ENCODE assay signal across 28 mouse cellular contexts in the genomic region with DNA sequence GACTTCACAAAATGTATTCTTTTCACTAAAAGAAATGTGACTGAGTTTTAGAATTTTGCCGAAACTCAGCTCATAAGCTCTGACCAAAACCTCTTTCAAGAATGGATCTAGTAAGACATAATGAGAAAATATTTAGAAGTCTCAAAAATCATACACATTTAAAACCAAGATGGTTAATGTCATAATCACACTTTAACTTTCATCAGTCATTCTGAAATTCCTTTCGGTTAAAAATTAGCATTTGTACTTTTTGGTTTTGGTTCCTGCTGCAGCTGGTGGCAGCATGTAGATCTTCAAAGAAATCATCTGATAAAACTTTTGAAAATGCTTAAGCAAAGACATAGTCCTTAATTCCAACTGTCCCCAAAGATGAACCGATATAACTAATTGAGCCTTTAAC.
"Had no signal": no experiment of that assay in that cellular context is flagged by ENCODE, and none has a peak within 500 bp of the region (broad histone marks: within the 10 kb centered on the region; RNA-seq: fewer than 3 reads in every experiment).

No protein-coding gene starts in this region.

- ATAC-seq: forebrain, embryonic 13.5 days; forebrain, embryonic 14.5 days; forebrain, embryonic 15.5 days; forebrain, embryonic 16.5 days; forebrain, postnatal 0 days had no signal

- H3K9ac ChIP-seq: embryonic facial prominence, embryonic 12.5 days; embryonic facial prominence, embryonic 13.5 days; embryonic facial prominence, embryonic 15.5 days; forebrain, embryonic 12.5 days; forebrain, embryonic 13.5 days; forebrain, embryonic 15.5 days; forebrain, postnatal 0 days had no signal

- H3K4me1 ChIP-seq: embryonic facial prominence, embryonic 10.5 days; embryonic facial prominence, embryonic 12.5 days; embryonic facial prominence, embryonic 13.5 days; embryonic facial prominence, embryonic 15.5 days; forebrain, embryonic 10.5 days; forebrain, embryonic 12.5 days; forebrain, embryonic 13.5 days; forebrain, embryonic 15.5 days had no signal

- H3K4me2 ChIP-seq: embryonic facial prominence, embryonic 12.5 days; embryonic facial prominence, embryonic 13.5 days; embryonic facial prominence, embryonic 15.5 days; forebrain, embryonic 12.5 days; forebrain, embryonic 13.5 days; forebrain, embryonic 15.5 days had no signal

- DNase-seq: cerebellum, adult 8-10 months; cerebellum, adult 9-10 months; cerebellum, adult 9-11 months; cerebellum, postnatal 10 days; cerebellum, postnatal 14 days; cerebellum, postnatal 25 days; cerebellum, postnatal 36 days; embryo, embryonic 11 days; forebrain, postnatal 0 days; gastrocnemius, adult 2 months; gastrocnemius, postnatal 10 days; gastrocnemius, postnatal 14 days; gastrocnemius, postnatal 25 days; gastrocnemius, postnatal 36 days; heart, adult 11 months; heart, adult 18-20 months; heart, adult 2 months had no signal

- H3K36me3 ChIP-seq: embryonic facial prominence, embryonic 10.5 days; embryonic facial prominence, embryonic 12.5 days; embryonic facial prominence, embryonic 13.5 days; embryonic facial prominence, embryonic 15.5 days; forebrain, embryonic 10.5 days; forebrain, embryonic 12.5 days; forebrain, embryonic 15.5 days had no signal

- H3K9me3 ChIP-seq: embryonic facial prominence, embryonic 10.5 days; embryonic facial prominence, embryonic 12.5 days; embryonic facial prominence, embryonic 13.5 days; embryonic facial prominence, embryonic 15.5 days; forebrain, embryonic 10.5 days; forebrain, embryonic 12.5 days; forebrain, embryonic 13.5 days; forebrain, embryonic 15.5 days had no signal

- H3K27me3 ChIP-seq: embryonic facial prominence, embryonic 12.5 days; embryonic facial prominence, embryonic 13.5 days; embryonic facial prominence, embryonic 15.5 days; forebrain, embryonic 12.5 days; forebrain, embryonic 13.5 days; forebrain, embryonic 15.5 days had no signal

- H3K4me3 ChIP-seq: embryonic facial prominence, embryonic 10.5 days; embryonic facial prominence, embryonic 12.5 days; embryonic facial prominence, embryonic 13.5 days; embryonic facial prominence, embryonic 15.5 days; erythroblast, embryonic 14.5 days; forebrain, embryonic 10.5 days; forebrain, embryonic 12.5 days; forebrain, embryonic 13.5 days; forebrain, embryonic 15.5 days; gastrocnemius, adult 2 months; heart, adult 2 months had no signal

- H3K27ac ChIP-seq: embryonic facial prominence, embryonic 10.5 days; embryonic facial prominence, embryonic 12.5 days; embryonic facial prominence, embryonic 13.5 days; embryonic facial prominence, embryonic 15.5 days; forebrain, embryonic 10.5 days; forebrain, embryonic 12.5 days; forebrain, embryonic 13.5 days; forebrain, embryonic 15.5 days; gastrocnemius, adult 2 months; heart, adult 2 months had no signal
